Mouse (Mus musculus) embryonic facial prominence, embryonic 10.5 days (tissue): ENCODE results near the gene Chchd6. TPM values are rescaled to one million over a fixed set of nuclear protein-coding genes. Genes with fewer than 3 reads are reported as not detected.

Experiments used
- DNase-seq: peaks from one replicate; pipeline ENCODE4 v3.0.0-alpha.2; 2017; ENCODE audit warnings: low spot score
- H3K27ac ChIP-seq: fragments of 300-500 bp; sonication (generic); replicated peaks from 2 replicates; pipeline ENCODE4 v1.5.1; 2016; ENCODE audit warnings: mild to moderate bottlenecking
- H3K27me3 ChIP-seq: fragments of 300-500 bp; sonication (generic); replicated peaks from 2 replicates; pipeline ENCODE4 v1.6.1; 2016; ENCODE audit warnings: low read depth, mild to moderate bottlenecking; ENCODE audit not compliant: poor library complexity, severe bottlenecking
- H3K36me3 ChIP-seq: fragments of 300-500 bp; sonication (generic); replicated peaks from 2 replicates; pipeline ENCODE4 v1.6.1; 2016; ENCODE audit warnings: mild to moderate bottlenecking, moderate library complexity
- H3K4me1 ChIP-seq: fragments of 300-500 bp; sonication (generic); 2 replicates; pipeline ENCODE4 v1.6.1; 2016
- H3K4me3 ChIP-seq: fragments of 300-500 bp; sonication (generic); 2 replicates; pipeline ENCODE4 v1.5.1; 2016; ENCODE audit warnings: mild to moderate bottlenecking, moderate library complexity
- H3K9me3 ChIP-seq: fragments of 300-500 bp; sonication (generic); 2 replicates; pipeline ENCODE4 v1.6.1; 2016; ENCODE audit warnings: mild to moderate bottlenecking
- WGBS: fragments of 180-500 bp; shearing (Covaris S2); methylation state at CpG from one replicate; pipeline ENCODE4 v1.1.7; 2016; 5-methylcytosine and 5-hydroxymethylcytosine counted together
- polyA plus RNA-seq: library from polyadenylated mRNA; unstranded; fragments of >200 nt; fragmentation: Nextera tagmentation; extraction: Ambion mirVana; gene quantifications from 2 replicates; pipeline ENCODE4 v1.2.1, GENCODE M21; 2016

The Chchd6 gene
- polyA plus RNA-seq = 66.8 and 74.1 TPM in 2 replicates

GRCm38 (mm10) chr6:89595018-89595776 lies at the start of gene Chchd6:
TSS of gene Chchd6 (minus strand) at chr6:89595652.
- DNase-seq = peak; percentile 96
- Histone ChIP-seq H3K4me1 (peaks cover 5% of the 10 kb centered on the region), H3K27me3 (no peaks in the 10 kb centered on the region), H3K9me3 (peaks cover 4% of the 10 kb centered on the region; the same call in 1 of the 2 replicates), H3K4me3 (peak within 1 kb of the TSS; percentile 84), H3K36me3 (no peaks in the 10 kb centered on the region), H3K27ac (peak within 1 kb of the TSS; percentile 78)
- WGBS = under 1% methylated on average over 56 of the region's 56 CpGs

DNA sequence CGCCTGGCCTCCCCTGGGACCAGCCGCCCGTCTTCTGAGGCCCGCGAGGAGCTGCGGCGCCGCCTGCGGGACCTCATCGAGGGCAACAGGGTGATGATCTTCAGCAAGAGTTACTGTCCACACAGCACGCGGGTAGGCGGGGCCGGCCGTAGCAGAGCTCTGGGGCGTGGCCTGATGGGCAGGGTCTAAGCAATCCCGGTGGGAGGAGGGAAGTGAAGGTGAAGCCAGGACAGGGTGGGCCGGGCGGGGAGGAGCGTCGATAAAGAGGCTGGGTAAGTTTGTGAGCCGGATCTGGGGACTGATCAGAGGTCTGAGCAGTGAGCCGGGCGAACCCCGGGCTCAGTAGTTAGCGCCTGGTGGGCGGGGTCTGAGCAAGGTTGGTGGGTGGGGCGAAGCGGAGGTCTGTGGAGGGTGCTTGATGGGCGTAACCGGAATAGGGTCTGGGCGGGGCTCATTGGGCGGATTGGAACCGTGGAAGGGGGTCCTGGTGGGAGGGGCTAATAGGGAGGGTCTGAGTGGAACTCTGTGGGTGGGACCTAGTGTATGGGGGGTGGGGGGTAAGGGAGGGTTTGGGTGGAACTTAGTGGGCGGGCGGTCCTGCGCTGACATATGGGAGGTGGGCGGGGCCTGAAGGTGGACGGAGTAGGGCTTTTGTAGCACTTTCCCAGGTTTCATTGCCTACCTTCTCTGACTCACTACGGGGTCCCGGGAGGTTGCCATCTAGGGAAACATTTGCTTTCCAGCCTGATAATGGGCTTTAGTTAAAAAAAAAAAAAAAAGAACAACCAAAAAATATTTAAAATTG lies 49.0 kb upstream of the Chchd6 start:
- under 1% methylated on average over 41 of the region's 41 CpGs for WGBS
- Histone ChIP-seq H3K36me3 (no peaks in the 10 kb centered on the region), H3K4me1 (peaks cover 12% of the 10 kb centered on the region; the same call in 1 of the 2 replicates), H3K4me3 (peak overlapping the region; percentile 81), H3K27me3 (no peaks in the 10 kb centered on the region), H3K27ac (peak overlapping the region; percentile 91), H3K9me3 (no peaks in the 10 kb centered on the region)
- DNase-seq = peak; percentile 94

DNA sequence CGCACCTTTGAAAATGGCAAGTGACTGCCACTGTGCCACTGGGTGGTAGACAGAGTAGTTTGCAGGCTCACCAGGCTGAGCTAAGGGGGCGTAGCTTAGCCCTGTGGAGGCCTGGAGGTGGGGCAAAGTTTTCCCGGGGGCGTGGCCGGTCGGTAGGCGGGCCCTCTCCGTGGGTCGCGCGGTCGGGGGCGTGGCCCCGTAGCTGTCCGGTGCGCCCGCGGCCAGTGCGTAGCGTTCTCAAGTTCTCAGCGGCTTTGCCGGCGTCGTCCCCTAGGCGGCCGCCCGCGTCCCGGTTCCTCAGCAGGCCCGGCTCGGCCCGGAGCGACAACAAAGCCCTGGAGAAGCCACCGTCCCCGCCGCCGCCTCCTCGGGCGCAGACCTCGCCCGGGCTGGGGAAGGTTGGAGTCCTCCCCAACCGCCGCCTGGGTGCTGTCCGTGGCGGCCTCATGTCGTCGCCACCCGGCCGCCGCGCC lies 48.4 kb upstream of the Chchd6 start, which contains the start of gene Txnrd3:
Gene Txnrd3, plus strand, starts transcription at position 191 of the 473 bp plus-strand sequence.
- peak within 1 kb of the TSS; percentile 91 for H3K27ac ChIP-seq
- no peaks in the 10 kb centered on the region for H3K9me3 ChIP-seq
- H3K4me3 ChIP-seq = peak within 1 kb of the TSS; percentile 81
- H3K27me3 ChIP-seq = no peaks in the 10 kb centered on the region
- peak; percentile 93 for DNase-seq
- peaks cover 12% of the 10 kb centered on the region; the same call in 1 of the 2 replicates for H3K4me1 ChIP-seq
- H3K36me3 ChIP-seq = no peaks in the 10 kb centered on the region
- WGBS = under 1% methylated on average over 51 of the region's 51 CpGs

DNA sequence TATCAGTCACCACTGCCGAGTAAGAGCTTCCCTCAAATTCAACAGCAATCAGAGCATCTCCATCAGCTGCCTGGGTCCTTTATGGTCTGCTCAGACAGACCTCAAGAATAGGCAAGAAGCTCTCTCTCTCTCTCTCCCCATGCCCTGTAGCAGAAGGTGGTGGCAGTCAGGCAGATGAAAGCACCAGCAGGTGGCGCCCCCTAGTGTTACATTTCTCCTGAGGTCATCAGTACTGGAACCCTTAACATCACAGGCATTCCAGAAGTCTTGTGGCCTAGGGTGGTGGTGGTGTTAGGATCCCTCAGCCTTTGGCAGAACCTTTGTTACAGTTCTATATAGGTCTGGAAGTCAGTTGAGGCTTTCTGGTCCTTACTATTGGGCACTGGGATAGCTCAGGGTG lies 43.6 kb upstream of the Chchd6 start:
- WGBS = 39% methylated on average over 2 of the region's 2 CpGs

GRCm38 (mm10) chr6:89637977-89638376 lies 42.5 kb upstream of the Chchd6 start:
- WGBS = 77% methylated on average over 4 of the region's 4 CpGs

More for the DNA sequence above, 43.6 kb upstream of the Chchd6 start:
- Histone ChIP-seq H3K27me3 (no peaks in the 10 kb centered on the region), H3K27ac (no peak overlapping the region), H3K4me3 (no peak overlapping the region), H3K4me1 (peaks cover 13% of the 10 kb centered on the region), H3K9me3 (no peaks in the 10 kb centered on the region), H3K36me3 (no peaks in the 10 kb centered on the region)
- peak; percentile 51 for DNase-seq

GRCm38 (mm10) chr6:89634400-89634799 lies 38.9 kb upstream of the Chchd6 start:
- Histone ChIP-seq H3K27ac (no peak overlapping the region), H3K9me3 (no peaks in the 10 kb centered on the region), H3K4me3 (no peak overlapping the region), H3K27me3 (no peaks in the 10 kb centered on the region; the same call in 1 of the 2 replicates), H3K4me1 (peaks cover 6% of the 10 kb centered on the region), H3K36me3 (no peaks in the 10 kb centered on the region)
- no peak for DNase-seq
- 46% methylated on average over 8 of the region's 8 CpGs for whole genome bisulfite sequencing

More at GRCm38 (mm10) chr6:89637977-89638376, 42.5 kb upstream of the Chchd6 start:
- Histone ChIP-seq H3K9me3 (no peaks in the 10 kb centered on the region), H3K4me1 (peaks cover 3% of the 10 kb centered on the region), H3K4me3 (no peak overlapping the region), H3K36me3 (no peaks in the 10 kb centered on the region), H3K27me3 (no peaks in the 10 kb centered on the region), H3K27ac (no peak overlapping the region)
- no peak for DNase-seq

DNA sequence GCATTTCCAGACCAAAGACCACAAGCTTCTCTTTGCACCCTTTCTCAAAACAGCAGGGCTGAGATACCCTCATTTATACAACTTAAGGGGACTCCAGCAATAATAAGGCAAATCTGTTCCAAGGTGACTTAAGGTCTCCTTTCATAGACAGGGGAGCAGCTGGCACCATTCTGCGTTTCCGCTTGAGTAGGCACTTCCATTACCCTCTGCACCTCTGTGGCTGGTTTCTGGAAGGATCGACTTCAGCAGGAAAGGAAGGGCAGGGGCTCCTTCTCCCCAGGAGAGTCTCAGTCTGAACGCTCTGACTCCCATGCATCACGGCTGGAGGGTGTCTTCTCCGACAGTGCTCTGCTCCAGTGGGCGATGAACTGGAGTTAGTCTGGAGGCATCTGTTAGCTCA lies 37.7 kb upstream of the Chchd6 start:
- Histone ChIP-seq H3K27me3 (no peaks in the 10 kb centered on the region; the same call in 1 of the 2 replicates), H3K36me3 (no peaks in the 10 kb centered on the region), H3K9me3 (no peaks in the 10 kb centered on the region), H3K27ac (no peak overlapping the region), H3K4me3 (no peak overlapping the region), H3K4me1 (peaks cover 6% of the 10 kb centered on the region)
- whole genome bisulfite sequencing = 77% methylated on average over 7 of the region's 7 CpGs
- DNase-seq = no peak

DNA sequence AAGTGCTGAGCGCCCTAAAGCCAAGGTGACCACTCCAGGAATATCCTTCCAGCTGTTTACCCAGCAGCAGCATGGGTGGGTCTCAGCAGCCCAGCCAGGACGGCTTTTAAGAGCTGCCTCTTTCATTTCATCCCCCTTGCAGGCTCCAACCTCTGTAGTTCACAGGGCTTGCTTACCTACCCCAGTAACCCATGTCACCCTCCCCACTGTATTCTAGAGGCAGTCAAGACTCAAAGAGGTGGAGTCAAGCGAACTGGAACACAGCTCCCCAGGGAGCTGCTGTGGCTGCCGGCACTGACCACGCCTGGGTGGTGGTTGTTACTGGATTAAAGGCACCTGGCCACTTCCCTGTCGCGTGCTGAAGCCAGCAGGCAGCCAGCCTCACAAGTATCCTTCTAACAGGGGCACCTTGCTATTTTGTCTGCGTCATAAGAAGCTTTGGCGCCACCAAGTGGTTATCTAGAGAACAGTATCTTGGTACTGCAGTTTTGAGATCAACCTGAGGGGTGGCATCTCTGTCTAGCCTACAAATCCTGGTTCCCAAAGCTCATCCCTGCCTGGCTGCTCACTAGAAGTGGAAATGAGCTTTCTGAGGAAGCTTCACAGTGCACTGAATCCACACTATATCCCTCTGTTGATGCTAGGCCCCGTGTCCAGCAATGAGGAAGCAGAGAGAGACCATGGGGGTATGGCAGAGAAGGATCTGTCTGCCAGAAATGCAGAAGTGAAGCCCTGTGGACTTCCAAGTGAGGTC lies 36.5 kb upstream of the Chchd6 start:
- DNase-seq = peak; percentile 70
- no peak overlapping the region for H3K4me3 ChIP-seq
- no peaks in the 10 kb centered on the region for H3K36me3 ChIP-seq
- peaks cover 6% of the 10 kb centered on the region for H3K4me1 ChIP-seq
- 11% methylated on average over 10 of the region's 10 CpGs for WGBS
- H3K9me3 ChIP-seq = no peaks in the 10 kb centered on the region
- no peaks in the 10 kb centered on the region; the same call in 1 of the 2 replicates for H3K27me3 ChIP-seq
- no peak overlapping the region for H3K27ac ChIP-seq

- Histone ChIP-seq H3K4me3 (no peak overlapping the region), H3K4me1 (peaks cover 3% of the 10 kb centered on the region), H3K36me3 (no peaks in the 10 kb centered on the region), H3K27me3 (no peaks in the 10 kb centered on the region; the same call in 1 of the 2 replicates), H3K27ac (no peak overlapping the region), H3K9me3 (no peaks in the 10 kb centered on the region)
- DNase-seq = no peak
- WGBS = 64% methylated on average over 8 of the region's 8 CpGs
These were observed 32.8 kb upstream of the Chchd6 start for GRCm38 (mm10) chr6:89628045-89628785.

DNA sequence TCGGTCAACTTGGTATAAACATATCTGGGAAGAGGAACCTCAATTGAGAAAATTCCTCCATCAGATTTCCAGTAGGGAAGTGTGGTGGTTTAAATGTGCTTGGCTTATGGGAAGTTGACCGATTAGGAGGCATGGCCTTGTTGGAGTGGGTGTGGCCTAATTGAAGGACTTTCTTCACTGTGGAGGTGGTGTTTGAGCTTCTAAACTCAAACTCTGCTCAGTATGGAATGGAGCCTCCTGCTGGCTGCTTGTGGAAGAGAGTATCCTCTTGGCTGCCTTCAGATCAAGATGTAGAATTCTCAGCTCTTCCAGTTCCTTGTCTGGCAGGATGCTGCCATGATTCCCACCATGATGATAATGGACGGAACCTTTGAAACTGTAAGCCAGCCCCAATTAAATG lies 27.2 kb upstream of the Chchd6 start:
- H3K27me3 ChIP-seq = no peaks in the 10 kb centered on the region
- 82% methylated on average over 3 of the region's 3 CpGs for WGBS
- no peaks in the 10 kb centered on the region for H3K9me3 ChIP-seq
- peak; percentile 6 for DNase-seq
- H3K4me1 ChIP-seq = no peaks in the 10 kb centered on the region
- no peaks in the 10 kb centered on the region for H3K36me3 ChIP-seq
- H3K27ac ChIP-seq = no peak overlapping the region
- no peak overlapping the region for H3K4me3 ChIP-seq

- Histone ChIP-seq H3K4me1 (peaks cover 31% of the 10 kb centered on the region), H3K4me3 (no peak overlapping the region), H3K36me3 (no peaks in the 10 kb centered on the region), H3K27me3 (no peaks in the 10 kb centered on the region), H3K9me3 (no peaks in the 10 kb centered on the region), H3K27ac (no peak overlapping the region)
- DNase-seq = no peak
- WGBS = 56% methylated on average over 7 of the region's 7 CpGs
These were observed 19.9 kb upstream of the Chchd6 start for GRCm38 (mm10) chr6:89615373-89615755.
